Comparison of ENCODE assay signal across 16 mouse cellular contexts in genomic region chr5:43357100-43357680, GRCm38 (mm10).
DNase-seq lines count a peak whose midpoint lies in the region; ATAC-seq and TF ChIP-seq lines count a peak whose summit lies in the region.
"Had no signal": no experiment of that assay in that cellular context is flagged by ENCODE, and none has a peak within 500 bp of the region (broad histone marks: within the 10 kb centered on the region; RNA-seq: fewer than 3 reads in every experiment).

No protein-coding gene starts in this region.

- WGBS in intestine, postnatal 0 days, result 84% methylated on average over 5 of the region's 5 CpGs
- 80% methylated on average over 5 of the region's 5 CpGs for WGBS in intestine, embryonic 15.5 days
- 91% methylated on average over 5 of the region's 5 CpGs for WGBS in midbrain, embryonic 11.5 days
- 96% methylated on average over 5 of the region's 5 CpGs for WGBS in midbrain, embryonic 14.5 days

- H3K4me3 ChIP-seq in intestine, postnatal 0 days (ENCODE audit: low read depth, low read length), result no peak overlapping the region
- no peak overlapping the region for H3K4me3 ChIP-seq in intestine, embryonic 15.5 days (replicated peaks)
- no peak overlapping the region for H3K4me3 ChIP-seq in midbrain, embryonic 11.5 days (ENCODE audit: low read depth, low read length)
- H3K4me3 ChIP-seq in midbrain, embryonic 14.5 days (replicated peaks; ENCODE audit: low read depth, low read length), result no peak overlapping the region
- H3K4me3 ChIP-seq: embryonic facial prominence, embryonic 13.5 days; heart, embryonic 10.5 days; hindbrain, embryonic 13.5 days; layer of hippocampus, adult 2 months; liver, embryonic 15.5 days; megakaryocyte, embryonic 14.5 days had no signal

- ATAC-seq in intestine, postnatal 0 days, result no peak
- no peak for ATAC-seq in intestine, embryonic 15.5 days
- no peak for ATAC-seq in midbrain, embryonic 11.5 days (ENCODE audit: low FRiP score)
- no peak for ATAC-seq in midbrain, embryonic 14.5 days (ENCODE audit: low FRiP score, low TSS enrichment)
- ATAC-seq: activated CD4-positive, CD25-positive, alpha-beta regulatory T cell, adult 4 months had no signal

- no peak overlapping the region for H3K9ac ChIP-seq in intestine, postnatal 0 days (ENCODE audit: low read depth, low read length)
- H3K9ac ChIP-seq in intestine, embryonic 15.5 days, result no peak overlapping the region
- no peak overlapping the region for H3K9ac ChIP-seq in midbrain, embryonic 11.5 days (ENCODE audit: low read length)
- H3K9ac ChIP-seq in midbrain, embryonic 14.5 days (replicated peaks; ENCODE audit: low read length), result no peak overlapping the region
- H3K9ac ChIP-seq: embryonic facial prominence, embryonic 13.5 days; hindbrain, embryonic 13.5 days; liver, embryonic 15.5 days had no signal

- DNase-seq in adrenal gland, adult (ENCODE audit: inconsistent age in 2 of 2, low spot score in 1 of 2), result peak; percentile 48 to 73
- no peak for DNase-seq in adrenal gland, adult 8-10 months
- DNase-seq in midbrain, embryonic 11.5 days (ENCODE audit: low spot score, missing footprints), result peak; percentile 57
- DNase-seq in midbrain, embryonic 14.5 days, result no peak
- peak; percentile 24 to 69 for DNase-seq in kidney, postnatal 36 days
- DNase-seq in spleen, postnatal 10 days (ENCODE audit: low spot score in 2 of 2), result no peak
- DNase-seq: cerebellum, postnatal 36 days had no signal

- 0 out of 2 replicates have a peak, but pooled peaks cover 3% of the 10 kb centered on the region for H3K27me3 ChIP-seq in intestine, postnatal 0 days (replicated peaks; ENCODE audit: control insufficient read depth, insufficient read depth, low read length)
- no peaks in the 10 kb centered on the region for H3K27me3 ChIP-seq in intestine, embryonic 15.5 days (replicated peaks)
- H3K27me3 ChIP-seq in midbrain, embryonic 11.5 days (ENCODE audit: control insufficient read depth, insufficient read depth, low read length), result no peaks in the 10 kb centered on the region
- H3K27me3 ChIP-seq in midbrain, embryonic 14.5 days (ENCODE audit: control insufficient read depth, insufficient read depth, low read length), result no peaks in the 10 kb centered on the region
- H3K27me3 ChIP-seq: embryonic facial prominence, embryonic 13.5 days; hindbrain, embryonic 13.5 days; liver, embryonic 15.5 days; megakaryocyte, embryonic 14.5 days had no signal

- H3K9me3 ChIP-seq in intestine, postnatal 0 days (ENCODE audit: control insufficient read depth), result no peaks in the 10 kb centered on the region
- H3K9me3 ChIP-seq in intestine, embryonic 15.5 days, result no peaks in the 10 kb centered on the region
- H3K9me3 ChIP-seq in midbrain, embryonic 11.5 days (ENCODE audit: control insufficient read depth, low read length), result no peaks in the 10 kb centered on the region
- H3K9me3 ChIP-seq in midbrain, embryonic 14.5 days (ENCODE audit: control insufficient read depth, low read length), result no peaks in the 10 kb centered on the region
- H3K9me3 ChIP-seq: embryonic facial prominence, embryonic 13.5 days; heart, embryonic 10.5 days; hindbrain, embryonic 13.5 days; liver, embryonic 15.5 days; megakaryocyte, embryonic 14.5 days had no signal

- H3K27ac ChIP-seq in intestine, postnatal 0 days (ENCODE audit: low read depth, low read length), result no peak overlapping the region
- H3K27ac ChIP-seq in intestine, embryonic 15.5 days, result no peak overlapping the region
- H3K27ac ChIP-seq in midbrain, embryonic 11.5 days (ENCODE audit: low read depth, low read length), result no peak overlapping the region
- H3K27ac ChIP-seq in midbrain, embryonic 14.5 days (replicated peaks; ENCODE audit: low read depth, low read length), result no peak overlapping the region
- H3K27ac ChIP-seq: embryonic facial prominence, embryonic 13.5 days; hindbrain, embryonic 13.5 days; layer of hippocampus, adult 2 months; liver, embryonic 15.5 days had no signal

- no peaks in the 10 kb centered on the region for H3K36me3 ChIP-seq in intestine, postnatal 0 days (ENCODE audit: control insufficient read depth, insufficient read depth)
- H3K36me3 ChIP-seq in intestine, embryonic 15.5 days, result no peaks in the 10 kb centered on the region
- no peaks in the 10 kb centered on the region for H3K36me3 ChIP-seq in midbrain, embryonic 11.5 days (ENCODE audit: control insufficient read depth, insufficient read depth, low read length)
- H3K36me3 ChIP-seq in midbrain, embryonic 14.5 days (ENCODE audit: control insufficient read depth, insufficient read depth, low read length), result no peaks in the 10 kb centered on the region
- H3K36me3 ChIP-seq: embryonic facial prominence, embryonic 13.5 days; heart, embryonic 10.5 days; hindbrain, embryonic 13.5 days; liver, embryonic 15.5 days had no signal

- 0 out of 2 replicates have a peak, but pooled peaks cover 11% of the 10 kb centered on the region for H3K4me1 ChIP-seq in intestine, postnatal 0 days (replicated peaks; ENCODE audit: control insufficient read depth, insufficient read depth, low read length)
- peaks cover 7% of the 10 kb centered on the region for H3K4me1 ChIP-seq in intestine, embryonic 15.5 days (replicated peaks)
- H3K4me1 ChIP-seq in midbrain, embryonic 11.5 days (ENCODE audit: control insufficient read depth, insufficient read depth, low read length), result peaks cover 5% of the 10 kb centered on the region
- peaks cover 13% of the 10 kb centered on the region for H3K4me1 ChIP-seq in midbrain, embryonic 14.5 days (ENCODE audit: control insufficient read depth, insufficient read depth, low read length)

- H3K4me2 ChIP-seq in intestine, postnatal 0 days (replicated peaks; ENCODE audit: low read depth), result no peak overlapping the region
- H3K4me2 ChIP-seq in intestine, embryonic 15.5 days (replicated peaks), result no peak overlapping the region
- no peak overlapping the region for H3K4me2 ChIP-seq in midbrain, embryonic 11.5 days
- H3K4me2 ChIP-seq in midbrain, embryonic 14.5 days (ENCODE audit: low read length), result no peak overlapping the region
- H3K4me2 ChIP-seq: embryonic facial prominence, embryonic 13.5 days; hindbrain, embryonic 13.5 days; liver, embryonic 15.5 days had no signal

- peak; percentile 82 for TF ChIP-seq CTCF in intestine, postnatal 0 days (IDR thresholded peaks at IDR 0.05; ENCODE audit: low read depth)

Comparison
In these comparisons a context has a peak if more than half of its experiments do, and no peak if none do; other contexts are left out.
1. DNase-seq: peak in adrenal gland, adult (2 of 2), midbrain, embryonic 11.5 days (single experiment) and kidney, postnatal 36 days (2 of 2); none in adrenal gland, adult 8-10 months (single experiment), midbrain, embryonic 14.5 days (single experiment) and spleen, postnatal 10 days (0 of 2).